Mouse (Mus musculus): ENCODE data around the gene Cdc42. TPM values are rescaled to one million over a fixed set of nuclear protein-coding genes. Genes with fewer than 3 reads are reported as not detected.

Cdc42 gene
- polyA plus RNA-seq, 1 experiment, result 298 TPM

DNA sequence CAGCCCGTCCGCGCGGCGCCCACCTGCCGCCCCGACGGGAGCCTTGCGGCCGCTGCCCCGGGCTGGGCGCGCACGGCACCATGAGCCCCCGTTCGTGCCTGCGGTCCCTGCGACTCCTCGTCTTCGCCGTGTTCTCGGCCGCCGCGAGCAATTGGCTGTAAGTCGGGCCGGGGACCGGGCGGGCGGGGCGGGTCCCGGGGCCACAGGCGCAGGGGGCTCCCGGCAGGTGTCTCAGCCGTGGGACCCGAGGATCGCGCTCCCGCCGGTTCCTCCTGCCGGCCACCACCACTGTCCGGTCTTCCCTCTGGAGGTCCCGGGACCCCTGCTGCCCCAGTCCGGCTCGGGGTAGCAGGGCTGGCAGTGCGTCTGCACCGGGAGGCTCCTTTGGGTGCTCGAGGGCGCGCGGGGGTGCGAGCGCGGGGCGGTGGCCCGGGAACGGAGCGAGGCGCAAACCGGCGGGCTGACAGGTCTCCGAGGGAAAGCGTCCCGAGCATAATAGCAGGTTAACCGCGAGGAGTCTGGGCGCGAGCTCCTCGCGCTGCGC is 79.8 kb downstream of the Cdc42 start:
- Histone ChIP-seq H3K36me3 (ENCODE audit: control insufficient read depth, insufficient read depth) (no peaks in the 10 kb centered on the region), H3K4me3 (peak overlapping the region; percentile 4), H3ac (ENCODE audit: control insufficient read depth, insufficient read length) (peak overlapping the region; percentile 22), H3K27me3 (ENCODE audit: control insufficient read depth, insufficient read depth, insufficient read length) (peaks cover 22% of the 10 kb centered on the region), H3K4me2 (ENCODE audit: low read depth) (peak overlapping the region; percentile 62), H3K79me2 (ENCODE audit: control insufficient read depth, insufficient read depth) (no peaks in the 10 kb centered on the region)
- TF ChIP-seq CEBPB (IDR thresholded peaks at IDR 0.05; ENCODE audit: insufficient read depth, poor library complexity, severe bottlenecking), result no peak
- no peak for TF ChIP-seq POLR2A (IDR thresholded peaks at IDR 0.05; ENCODE audit: insufficient read length, low read depth)
- TF ChIP-seq MYOG (IDR thresholded peaks at IDR 0.05; ENCODE audit: control insufficient read depth in 1 of 3, insufficient read depth in 1 of 3, insufficient read length in 2 of 3, low read depth in 2 of 3), result peak in 1 of 3 experiments; percentile 5

DNA sequence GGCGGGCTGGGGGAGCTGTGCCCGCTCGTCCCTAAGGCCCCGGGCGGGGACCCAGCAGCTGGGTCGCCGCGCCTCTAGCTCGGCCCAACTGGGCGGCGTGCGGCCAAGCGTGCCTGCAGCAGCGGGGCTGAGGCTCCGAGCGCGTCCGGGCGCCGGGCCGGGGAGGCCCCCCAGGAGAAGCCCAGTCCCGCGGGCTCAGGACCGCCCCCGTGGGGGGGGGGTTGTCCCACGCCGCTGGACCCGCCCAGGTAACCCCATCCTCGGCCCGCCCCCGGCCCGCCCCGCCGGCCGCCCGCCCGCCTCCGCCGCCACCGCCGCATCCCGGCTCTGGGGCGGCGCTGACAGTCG is 80.4 kb downstream of the Cdc42 start, which contains the start of gene Wnt4:
Gene Wnt4 (plus strand): TSS at position 324 of the 348 bp plus-strand sequence.
- Histone ChIP-seq H3K79me2 (ENCODE audit: control insufficient read depth, insufficient read depth) (no peaks in the 10 kb centered on the region), H3ac (ENCODE audit: control insufficient read depth, insufficient read length) (peak within 1 kb of the TSS; percentile 22), H3K27me3 (ENCODE audit: control insufficient read depth, insufficient read depth, insufficient read length) (peaks cover 22% of the 10 kb centered on the region), H3K4me3 (peak within 1 kb of the TSS; percentile 4), H3K36me3 (ENCODE audit: control insufficient read depth, insufficient read depth) (no peaks in the 10 kb centered on the region), H3K4me2 (ENCODE audit: low read depth) (peak within 1 kb of the TSS; percentile 62)
- TF ChIP-seq MAX (IDR thresholded peaks at IDR 0.05; ENCODE audit: low read depth), result no peak
- TF ChIP-seq SRF (IDR thresholded peaks at IDR 0.05; ENCODE audit: control insufficient read depth, insufficient read length, low read depth), result no peak
- no peak for TF ChIP-seq POLR2AphosphoS2 (IDR thresholded peaks at IDR 0.05; ENCODE audit: insufficient read length, low read depth)
- peak in 2 of 3 experiments; percentile 32 to 61 for TF ChIP-seq MYOG (IDR thresholded peaks at IDR 0.05; ENCODE audit: control insufficient read depth in 1 of 3, insufficient read depth in 1 of 3, insufficient read length in 2 of 3, low read depth in 2 of 3)
- TF ChIP-seq MYOD1 (IDR thresholded peaks at IDR 0.05; ENCODE audit: control insufficient read depth in 1 of 3, insufficient read length in 2 of 3, low read depth in 2 of 3), result peak in 1 of 3 experiments; percentile 27
- peak; percentile 26 for TF ChIP-seq POLR2A (IDR thresholded peaks at IDR 0.05; ENCODE audit: insufficient read length, low read depth)
- no peak for TF ChIP-seq E2F4 (IDR thresholded peaks at IDR 0.05; ENCODE audit: insufficient read depth)

DNA sequence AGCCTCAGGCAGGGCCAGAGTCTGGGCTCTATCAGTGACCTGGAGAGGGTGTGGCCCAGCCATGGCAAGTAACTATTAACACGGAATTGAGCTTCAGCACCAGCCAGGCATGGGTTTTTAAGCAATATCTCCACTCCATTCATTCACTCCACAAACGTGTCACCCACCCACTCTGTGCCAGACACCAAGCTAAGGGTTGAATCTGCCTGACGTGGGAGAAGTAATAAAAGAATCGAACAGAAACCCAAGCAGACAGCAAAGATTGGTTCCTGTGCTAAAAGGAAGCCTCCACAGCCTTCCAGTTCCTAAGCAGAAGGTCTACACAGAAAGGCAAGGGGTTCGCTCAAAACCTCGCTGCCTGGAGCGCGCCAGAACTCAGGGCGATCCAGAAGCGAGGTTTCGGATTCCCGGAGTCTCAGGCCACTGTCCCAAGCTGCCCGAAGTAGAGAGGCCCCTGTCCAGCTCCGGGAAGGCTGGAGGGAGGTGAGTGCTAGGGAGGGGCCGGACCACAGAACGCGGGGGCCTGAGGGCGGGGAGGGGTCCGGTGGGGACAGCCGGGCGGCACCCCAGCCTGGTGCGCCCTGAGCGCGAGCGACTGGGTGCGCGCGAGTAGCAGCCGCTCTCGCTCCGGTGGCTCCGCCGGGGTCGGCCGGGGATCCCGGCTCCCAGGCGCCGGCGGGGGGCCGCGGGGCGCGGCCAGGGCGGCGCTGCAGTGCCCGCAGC is 80.9 kb downstream of the Cdc42 start:
- TF ChIP-seq REST (IDR thresholded peaks at IDR 0.05; ENCODE audit: insufficient read depth, insufficient read length) (no peak), MYOD1 (IDR thresholded peaks at IDR 0.05; ENCODE audit: control insufficient read depth in 1 of 3, insufficient read length in 2 of 3, low read depth in 2 of 3) (no peak), POLR2AphosphoS2 (IDR thresholded peaks at IDR 0.05; ENCODE audit: insufficient read length, low read depth) (no peak), E2F4 (IDR thresholded peaks at IDR 0.05; ENCODE audit: insufficient read depth) (no peak), USF1 (IDR thresholded peaks at IDR 0.05; ENCODE audit: low read depth) (no peak)
- H3K27me3 ChIP-seq (ENCODE audit: control insufficient read depth, insufficient read depth, insufficient read length), result peaks cover 22% of the 10 kb centered on the region
- H3K36me3 ChIP-seq (ENCODE audit: control insufficient read depth, insufficient read depth), result no peaks in the 10 kb centered on the region

DNA sequence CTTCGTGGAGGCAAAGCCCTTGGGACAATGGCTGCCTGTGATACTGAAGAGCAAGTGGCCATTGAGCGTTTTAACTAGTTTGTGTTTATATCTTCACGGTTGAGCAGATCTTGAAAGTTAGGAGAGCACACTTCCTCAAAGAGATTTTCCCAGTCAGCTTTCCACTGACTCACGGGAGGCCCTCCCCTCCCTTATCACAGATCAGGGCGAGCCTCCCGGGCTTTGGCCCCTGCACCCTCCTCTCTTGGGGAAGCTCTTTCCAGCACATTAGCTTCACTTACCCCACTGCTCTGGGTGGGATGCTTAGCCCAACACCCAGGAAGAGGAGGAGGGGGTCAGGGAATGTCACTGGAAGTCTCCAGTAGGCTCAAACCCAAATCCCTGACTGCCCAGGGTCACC is 83.2 kb downstream of the Cdc42 start:
- no peak for TF ChIP-seq MYOG (IDR thresholded peaks at IDR 0.05; ENCODE audit: control insufficient read depth in 1 of 3, insufficient read depth in 1 of 3, insufficient read length in 2 of 3, low read depth in 2 of 3)
- H3K27me3 ChIP-seq (ENCODE audit: control insufficient read depth, insufficient read depth, insufficient read length), result peaks cover 22% of the 10 kb centered on the region
- no peak overlapping the region for H3K4me2 ChIP-seq (ENCODE audit: low read depth)

More for the DNA sequence above, 80.9 kb downstream of the Cdc42 start:
- Histone ChIP-seq H3ac (ENCODE audit: control insufficient read depth, insufficient read length) (no peak overlapping the region), H3K4me3 (no peak overlapping the region), H3K79me2 (ENCODE audit: control insufficient read depth, insufficient read depth) (no peaks in the 10 kb centered on the region), H3K4me2 (ENCODE audit: low read depth) (peak overlapping the region; percentile 47)

DNA sequence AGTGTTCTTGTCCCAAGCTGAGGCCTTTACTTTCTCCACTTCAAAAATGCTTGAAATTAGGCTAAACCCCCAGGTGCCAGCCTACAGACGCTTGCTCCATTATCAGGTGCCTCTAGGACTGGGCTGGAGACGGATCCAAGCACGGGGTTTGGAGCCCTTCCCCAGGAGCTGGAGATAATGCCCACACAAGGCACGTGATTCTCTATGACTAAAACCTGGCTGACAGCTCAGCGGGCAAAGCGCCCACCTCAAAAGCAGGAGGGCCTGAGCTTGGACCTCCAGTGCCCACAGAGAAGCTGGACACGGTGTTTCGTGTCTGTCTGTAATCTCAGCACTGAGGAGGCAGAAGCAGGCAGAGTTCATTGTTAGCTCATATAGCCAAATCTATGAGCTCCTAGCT is 85.7 kb downstream of the Cdc42 start:
- no peak overlapping the region for H3K4me3 ChIP-seq
- H3K27me3 ChIP-seq (ENCODE audit: control insufficient read depth, insufficient read depth, insufficient read length), result peaks cover 9% of the 10 kb centered on the region
- H3K4me2 ChIP-seq (ENCODE audit: low read depth), result no peak overlapping the region
- no peaks in the 10 kb centered on the region for H3K79me2 ChIP-seq (ENCODE audit: control insufficient read depth, insufficient read depth)
- H3ac ChIP-seq (ENCODE audit: control insufficient read depth, insufficient read length), result no peak overlapping the region
- no peak for TF ChIP-seq REST (IDR thresholded peaks at IDR 0.05; ENCODE audit: insufficient read depth, insufficient read length)
- no peak for TF ChIP-seq TCF12 (IDR thresholded peaks at IDR 0.05; ENCODE audit: insufficient read depth, poor library complexity, severe bottlenecking)
- no peak for TF ChIP-seq TCF3 (IDR thresholded peaks at IDR 0.05; ENCODE audit: insufficient read length, low read depth)
- no peak for TF ChIP-seq SRF (IDR thresholded peaks at IDR 0.05; ENCODE audit: control insufficient read depth, insufficient read length, low read depth)
- no peak for TF ChIP-seq MYOD1 (IDR thresholded peaks at IDR 0.05; ENCODE audit: control insufficient read depth in 1 of 3, insufficient read length in 2 of 3, low read depth in 2 of 3)
- no peak for TF ChIP-seq E2F4 (IDR thresholded peaks at IDR 0.05; ENCODE audit: insufficient read depth)
- TF ChIP-seq MAX (IDR thresholded peaks at IDR 0.05; ENCODE audit: low read depth), result no peak
- TF ChIP-seq MYOG (IDR thresholded peaks at IDR 0.05; ENCODE audit: control insufficient read depth in 1 of 3, insufficient read depth in 1 of 3, insufficient read length in 2 of 3, low read depth in 2 of 3), result no peak
- no peak for TF ChIP-seq POLR2AphosphoS2 (IDR thresholded peaks at IDR 0.05; ENCODE audit: insufficient read length, low read depth)
- TF ChIP-seq USF1 (IDR thresholded peaks at IDR 0.05; ENCODE audit: low read depth), result no peak
- H3K36me3 ChIP-seq (ENCODE audit: control insufficient read depth, insufficient read depth), result no peaks in the 10 kb centered on the region

More for the DNA sequence above, 83.2 kb downstream of the Cdc42 start:
- no peak overlapping the region for H3K4me3 ChIP-seq
- H3ac ChIP-seq (ENCODE audit: control insufficient read depth, insufficient read length), result no peak overlapping the region
- H3K36me3 ChIP-seq (ENCODE audit: control insufficient read depth, insufficient read depth), result no peaks in the 10 kb centered on the region
- no peaks in the 10 kb centered on the region for H3K79me2 ChIP-seq (ENCODE audit: control insufficient read depth, insufficient read depth)

Other genes with a start within 250 kb of the Cdc42 start
- 5.2 TPM for gene Wnt4, start 80.2 kb downstream of the Cdc42 start, polyA plus RNA-seq (2012; fragmentation: generic; extraction: Trizol)
- 0.14 TPM for gene Cela3a, start 52.1 kb upstream of the Cdc42 start, polyA plus RNA-seq (2012; fragmentation: generic; extraction: Trizol)
- gene Cela3b, start 72.8 kb upstream of the Cdc42 start, polyA plus RNA-seq (2012; fragmentation: generic; extraction: Trizol), result 0.38 TPM
- 0.55 TPM for gene 1700013G24Rik, start 95.6 kb upstream of the Cdc42 start, polyA plus RNA-seq (2012; fragmentation: generic; extraction: Trizol)
- gene Hspg2, start 111.0 kb upstream of the Cdc42 start, polyA plus RNA-seq (2012; fragmentation: generic; extraction: Trizol), result 209 TPM
- not detected for gene Ldlrad2, start 216.8 kb upstream of the Cdc42 start, polyA plus RNA-seq (2012; fragmentation: generic; extraction: Trizol)
- gene Usp48, start 236.0 kb upstream of the Cdc42 start, polyA plus RNA-seq (2012; fragmentation: generic; extraction: Trizol), result 14.2 TPM